Mouse (Mus musculus): Measurements from ENCODE around the gene Pcdh9. TPM values are rescaled to one million over a fixed set of nuclear protein-coding genes. Genes with fewer than 3 reads are reported as not detected.

Gene Pcdh9
- polyA plus RNA-seq, 1 experiment, result 71.3 TPM

DNA sequence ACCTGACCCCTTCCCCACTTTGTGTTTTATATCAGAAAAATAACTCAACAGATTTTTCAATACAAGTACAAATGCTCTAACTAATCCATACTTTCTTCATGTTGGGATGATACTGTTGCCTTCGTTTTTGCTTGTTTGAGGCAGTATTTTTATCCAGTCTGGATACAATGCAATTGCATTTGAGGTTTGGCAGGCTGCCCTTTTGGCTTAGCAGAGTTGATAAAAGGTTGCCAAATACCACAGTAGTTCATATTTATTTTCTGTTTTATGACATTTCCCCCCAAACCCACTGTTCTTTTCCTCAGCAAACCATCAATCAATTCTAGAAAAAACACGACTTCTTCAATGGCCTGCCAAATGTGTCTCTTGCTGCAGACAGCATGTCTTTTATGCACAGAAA is 415.5 kb downstream of the Pcdh9 start:
- WGBS, result 4% methylated on average over 2 of the region's 2 CpGs
- H3K4me3 ChIP-seq (replicated peaks; ENCODE audit: insufficient read depth, low read depth, low read length), result no peak overlapping the region
- TF ChIP-seq POLR2A (IDR thresholded peaks at IDR 0.05; ENCODE audit: borderline replicate concordance, insufficient read depth, low read length), result no peak
- no peak for TF ChIP-seq CTCF (IDR thresholded peaks at IDR 0.05; ENCODE audit: borderline replicate concordance, insufficient read depth, low read depth, low read length)
- peak; percentile 73 to 86 for DNase-seq
- H3K27me3 ChIP-seq (ENCODE audit: control insufficient read depth, insufficient read depth, low read length), result no peaks in the 10 kb centered on the region
- peaks cover 3% of the 10 kb centered on the region; the same call in 1 of the 2 replicates for H3K4me1 ChIP-seq (ENCODE audit: control insufficient read depth, insufficient read depth, low read length)
- H3K27ac ChIP-seq (ENCODE audit: insufficient read depth, low read length), result no peak overlapping the region

DNA sequence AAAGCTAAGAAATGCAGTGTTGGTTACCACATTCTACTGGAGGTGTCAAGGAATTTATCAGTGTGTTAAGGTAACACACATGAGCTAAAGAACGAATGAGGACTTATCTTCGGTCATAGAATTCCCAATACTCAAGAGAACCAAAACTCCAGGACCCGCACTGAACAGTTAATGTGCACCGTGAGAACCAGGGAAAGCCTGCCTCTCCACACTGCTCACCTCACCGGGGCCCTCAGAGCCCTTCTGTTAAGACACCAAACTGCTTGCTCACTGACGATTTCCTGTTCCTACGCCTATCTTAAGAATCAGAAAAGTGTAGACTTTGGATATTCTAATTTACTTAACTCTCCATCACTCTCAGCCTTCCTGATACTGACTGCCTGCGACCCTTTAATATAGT is 418.0 kb downstream of the Pcdh9 start:
- Histone ChIP-seq H3K4me3 (replicated peaks; ENCODE audit: insufficient read depth, low read depth, low read length) (no peak overlapping the region), H3K27me3 (ENCODE audit: control insufficient read depth, insufficient read depth, low read length) (no peaks in the 10 kb centered on the region), H3K27ac (ENCODE audit: insufficient read depth, low read length) (no peak overlapping the region), H3K4me1 (ENCODE audit: control insufficient read depth, insufficient read depth, low read length) (peaks cover 3% of the 10 kb centered on the region; the same call in 1 of the 2 replicates)
- no peak for DNase-seq
- TF ChIP-seq CTCF (IDR thresholded peaks at IDR 0.05; ENCODE audit: borderline replicate concordance, insufficient read depth, low read depth, low read length) (no peak), POLR2A (IDR thresholded peaks at IDR 0.05; ENCODE audit: borderline replicate concordance, insufficient read depth, low read length) (no peak)
- WGBS, result 97% methylated on average over 8 of the region's 8 CpGs

GRCm38 (mm10) chr14:93463360-93463892 is 427.1 kb downstream of the Pcdh9 start:
- 79% methylated on average over 4 of the region's 4 CpGs for WGBS
- TF ChIP-seq CTCF (IDR thresholded peaks at IDR 0.05; ENCODE audit: borderline replicate concordance, insufficient read depth, low read depth, low read length) (no peak), POLR2A (IDR thresholded peaks at IDR 0.05; ENCODE audit: borderline replicate concordance, insufficient read depth, low read length) (no peak)
- peak in 1 of 2 experiments; percentile 61 for DNase-seq
- H3K4me1 ChIP-seq (ENCODE audit: control insufficient read depth, insufficient read depth, low read length), result peaks cover 4% of the 10 kb centered on the region; the same call in 1 of the 2 replicates
- H3K4me3 ChIP-seq (replicated peaks; ENCODE audit: insufficient read depth, low read depth, low read length), result no peak overlapping the region
- H3K27me3 ChIP-seq (ENCODE audit: control insufficient read depth, insufficient read depth, low read length), result no peaks in the 10 kb centered on the region
- no peak overlapping the region for H3K27ac ChIP-seq (ENCODE audit: insufficient read depth, low read length)

DNA sequence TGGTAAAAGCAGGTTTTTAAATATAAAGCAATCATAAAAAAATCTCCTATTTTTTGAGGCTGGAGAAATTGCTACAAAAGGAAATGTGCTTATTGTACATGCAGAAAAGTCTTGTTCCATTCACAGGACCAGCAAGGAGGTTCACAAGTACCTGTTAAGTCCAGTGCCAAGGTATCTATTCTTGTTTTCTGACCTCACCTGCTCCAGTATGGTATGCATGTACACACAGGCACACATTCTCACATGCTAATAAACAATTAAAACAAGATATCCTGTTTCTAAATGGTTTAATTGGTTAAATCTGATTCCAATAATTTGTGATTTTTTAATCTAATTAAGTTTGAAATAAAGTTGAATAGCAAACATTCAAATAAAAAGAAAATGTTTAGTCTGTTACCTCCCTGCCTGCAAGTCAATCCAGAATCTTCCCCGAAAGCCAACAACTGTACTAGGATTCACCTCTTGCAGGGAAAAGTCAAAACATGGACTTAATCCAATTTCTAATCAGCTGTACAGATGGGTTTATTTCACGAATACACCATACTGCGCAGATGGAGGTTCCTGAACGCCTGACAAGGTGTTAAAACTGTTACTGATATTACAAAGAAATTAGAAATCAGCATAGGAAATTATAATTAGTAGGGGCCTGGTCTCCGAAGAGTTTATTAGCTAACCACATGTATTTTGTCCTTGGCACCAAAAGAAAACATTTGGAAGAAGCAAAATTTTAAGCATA is 439.4 kb downstream of the Pcdh9 start:
- WGBS, result 33% methylated on average over 5 of the region's 5 CpGs

GRCm38 (mm10) chr14:93441852-93442251 is 448.6 kb downstream of the Pcdh9 start:
- H3K27me3 ChIP-seq (ENCODE audit: control insufficient read depth, insufficient read depth, low read length), result no peaks in the 10 kb centered on the region
- H3K27ac ChIP-seq (ENCODE audit: insufficient read depth, low read length), result no peak overlapping the region
- no peak for TF ChIP-seq CTCF (IDR thresholded peaks at IDR 0.05; ENCODE audit: borderline replicate concordance, insufficient read depth, low read depth, low read length)
- no peak for TF ChIP-seq POLR2A (IDR thresholded peaks at IDR 0.05; ENCODE audit: borderline replicate concordance, insufficient read depth, low read length)
- no peak overlapping the region for H3K4me3 ChIP-seq (replicated peaks; ENCODE audit: insufficient read depth, low read depth, low read length)
- 77% methylated on average over 2 of the region's 2 CpGs for WGBS
- no peaks in the 10 kb centered on the region for H3K4me1 ChIP-seq (ENCODE audit: control insufficient read depth, insufficient read depth, low read length)
- no peak for DNase-seq

More for the DNA sequence above, 439.4 kb downstream of the Pcdh9 start:
- H3K27me3 ChIP-seq (ENCODE audit: control insufficient read depth, insufficient read depth, low read length), result no peaks in the 10 kb centered on the region
- no peaks in the 10 kb centered on the region for H3K4me1 ChIP-seq (ENCODE audit: control insufficient read depth, insufficient read depth, low read length)
- H3K4me3 ChIP-seq (replicated peaks; ENCODE audit: insufficient read depth, low read depth, low read length), result no peak overlapping the region
- DNase-seq, result peak in 1 of 2 experiments; percentile 19
- H3K27ac ChIP-seq (ENCODE audit: insufficient read depth, low read length), result no peak overlapping the region
- TF ChIP-seq CTCF (IDR thresholded peaks at IDR 0.05; ENCODE audit: borderline replicate concordance, insufficient read depth, low read depth, low read length), result no peak
- TF ChIP-seq POLR2A (IDR thresholded peaks at IDR 0.05; ENCODE audit: borderline replicate concordance, insufficient read depth, low read length), result no peak

DNA sequence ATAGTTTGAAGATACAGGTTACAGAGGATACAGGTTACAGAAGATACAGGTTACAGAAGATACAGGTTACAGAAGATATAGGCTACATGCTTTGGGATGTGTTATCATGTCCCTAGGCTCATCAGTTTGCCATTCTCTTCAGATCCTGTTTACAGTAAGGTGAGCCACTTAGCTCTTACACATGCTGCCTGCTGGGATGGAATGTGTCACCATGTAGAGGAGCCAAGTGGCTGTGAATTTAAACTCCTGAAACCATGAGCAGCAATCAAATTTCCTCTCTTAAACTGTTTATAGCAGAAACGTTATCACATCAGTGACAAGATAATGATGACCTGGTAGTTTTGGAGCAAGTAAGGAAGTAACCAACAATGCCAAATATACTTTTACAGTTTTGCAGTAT is 453.3 kb downstream of the Pcdh9 start:
- 17% methylated on average over 1 of the region's 1 CpGs for WGBS
- peak; percentile 34 to 70 for DNase-seq

GRCm38 (mm10) chr14:93416752-93417151 is 473.7 kb downstream of the Pcdh9 start:
- TF ChIP-seq CTCF (IDR thresholded peaks at IDR 0.05; ENCODE audit: borderline replicate concordance, insufficient read depth, low read depth, low read length) (no peak), POLR2A (IDR thresholded peaks at IDR 0.05; ENCODE audit: borderline replicate concordance, insufficient read depth, low read length) (no peak)
- Histone ChIP-seq H3K27me3 (ENCODE audit: control insufficient read depth, insufficient read depth, low read length) (no peaks in the 10 kb centered on the region), H3K27ac (ENCODE audit: insufficient read depth, low read length) (no peak overlapping the region), H3K4me3 (replicated peaks; ENCODE audit: insufficient read depth, low read depth, low read length) (no peak overlapping the region), H3K4me1 (ENCODE audit: control insufficient read depth, insufficient read depth, low read length) (peaks cover 3% of the 10 kb centered on the region)
- 58% methylated on average over 3 of the region's 3 CpGs for WGBS
- DNase-seq, result peak; percentile 27 to 37

More for the DNA sequence above, 453.3 kb downstream of the Pcdh9 start:
- H3K27ac ChIP-seq (ENCODE audit: insufficient read depth, low read length), result no peak overlapping the region
- no peak overlapping the region for H3K4me3 ChIP-seq (replicated peaks; ENCODE audit: insufficient read depth, low read depth, low read length)
- H3K4me1 ChIP-seq (ENCODE audit: control insufficient read depth, insufficient read depth, low read length), result no peaks in the 10 kb centered on the region
- no peaks in the 10 kb centered on the region for H3K27me3 ChIP-seq (ENCODE audit: control insufficient read depth, insufficient read depth, low read length)
- TF ChIP-seq POLR2A (IDR thresholded peaks at IDR 0.05; ENCODE audit: borderline replicate concordance, insufficient read depth, low read length) (no peak), CTCF (IDR thresholded peaks at IDR 0.05; ENCODE audit: borderline replicate concordance, insufficient read depth, low read depth, low read length) (no peak)

DNA sequence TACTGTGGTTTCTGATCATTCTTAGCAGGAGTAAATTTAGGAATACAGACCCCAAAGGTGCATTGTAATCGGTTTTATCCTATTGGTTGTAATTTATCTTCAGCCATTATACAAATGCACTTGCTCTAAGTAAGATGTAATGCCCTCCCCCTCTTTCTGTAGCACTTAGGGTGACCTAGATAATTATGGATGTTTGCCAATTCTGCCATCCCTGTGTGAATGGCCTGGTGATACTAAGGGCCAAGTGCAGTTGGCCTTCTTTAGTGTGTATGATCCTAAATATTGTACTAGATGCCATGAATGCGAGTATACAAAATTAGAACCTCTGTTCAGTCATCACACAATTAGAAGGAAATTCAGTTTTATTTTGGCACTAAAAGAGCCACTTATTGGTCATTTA is 475.0 kb downstream of the Pcdh9 start:
- no peak overlapping the region for H3K27ac ChIP-seq (ENCODE audit: insufficient read depth, low read length)
- peaks cover 3% of the 10 kb centered on the region for H3K4me1 ChIP-seq (ENCODE audit: control insufficient read depth, insufficient read depth, low read length)
- DNase-seq, result peak in 1 of 2 experiments; percentile 84
- no peak for TF ChIP-seq POLR2A (IDR thresholded peaks at IDR 0.05; ENCODE audit: borderline replicate concordance, insufficient read depth, low read length)
- TF ChIP-seq CTCF (IDR thresholded peaks at IDR 0.05; ENCODE audit: borderline replicate concordance, insufficient read depth, low read depth, low read length), result no peak
- no peak overlapping the region for H3K4me3 ChIP-seq (replicated peaks; ENCODE audit: insufficient read depth, low read depth, low read length)
- no peaks in the 10 kb centered on the region for H3K27me3 ChIP-seq (ENCODE audit: control insufficient read depth, insufficient read depth, low read length)
- 48% methylated on average over 2 of the region's 2 CpGs for WGBS

All from cerebellum, adult 2 months (tissue).